Comparison of ENCODE assay signal across 9 mouse cellular contexts in the genomic region with DNA sequence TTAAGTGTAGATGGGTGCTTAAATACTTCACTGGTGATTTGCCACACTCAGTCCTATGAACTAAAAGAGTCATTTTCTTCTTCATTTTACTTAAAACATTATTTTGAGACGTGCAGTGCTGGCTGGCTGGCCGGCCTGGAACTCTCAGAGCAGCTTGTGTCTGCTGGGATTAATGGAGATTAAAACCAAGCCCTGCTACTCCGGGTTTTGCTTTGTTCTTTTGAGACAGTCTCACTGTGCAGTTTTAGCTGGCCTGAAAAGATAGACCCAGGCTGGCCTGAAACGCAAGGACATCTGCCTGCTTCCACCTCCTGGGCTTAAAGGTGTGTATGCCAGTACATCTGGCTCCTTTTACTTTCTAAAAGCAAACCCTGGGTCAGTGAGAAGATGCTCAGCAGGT. TPM values are rescaled to one million over a fixed set of nuclear protein-coding genes. Genes with fewer than 3 reads are reported as not detected.
DNase-seq lines count a peak whose midpoint lies in the region; ATAC-seq and TF ChIP-seq lines count a peak whose summit lies in the region.
"Had no signal": no experiment of that assay in that cellular context is flagged by ENCODE, and none has a peak within 500 bp of the region (broad histone marks: within the 10 kb centered on the region; RNA-seq: fewer than 3 reads in every experiment).

No protein-coding gene starts in this region.

- no peaks in the 10 kb centered on the region for H3K9me3 ChIP-seq in hindbrain, embryonic 12.5 days (replicated peaks)
- H3K9me3 ChIP-seq in midbrain, embryonic 14.5 days (ENCODE audit: control insufficient read depth, low read length), result no peaks in the 10 kb centered on the region

- H3K36me3 ChIP-seq in hindbrain, embryonic 12.5 days, result no peaks in the 10 kb centered on the region
- no peaks in the 10 kb centered on the region for H3K36me3 ChIP-seq in midbrain, embryonic 14.5 days (ENCODE audit: control insufficient read depth, insufficient read depth, low read length)

- peaks cover 18% of the 10 kb centered on the region for H3K4me1 ChIP-seq in hindbrain, embryonic 12.5 days
- H3K4me1 ChIP-seq in midbrain, embryonic 14.5 days (ENCODE audit: control insufficient read depth, insufficient read depth, low read length), result peaks cover 14% of the 10 kb centered on the region

- 29% methylated on average over 4 of the region's 4 CpGs for WGBS in hindbrain, embryonic 12.5 days
- 6% methylated on average over 4 of the region's 4 CpGs for WGBS in midbrain, embryonic 14.5 days

- no peak for TF ChIP-seq CTCF in brain, embryonic 14.5 days (IDR thresholded peaks at IDR 0.05; ENCODE audit: borderline replicate concordance, extremely low read depth, insufficient read depth, insufficient read length)

- H3K4me3 ChIP-seq in hindbrain, embryonic 12.5 days, result no peak overlapping the region
- peak overlapping the region; percentile 74 for H3K4me3 ChIP-seq in midbrain, embryonic 14.5 days (replicated peaks; ENCODE audit: low read depth, low read length)

- ATAC-seq in hindbrain, embryonic 12.5 days (ENCODE audit: low FRiP score), result no peak
- ATAC-seq in midbrain, embryonic 14.5 days (ENCODE audit: low FRiP score, low TSS enrichment), result no peak

- H3K9ac ChIP-seq in hindbrain, embryonic 12.5 days, result peak overlapping the region; percentile 8; the same call in 1 of the 2 replicates
- H3K9ac ChIP-seq in midbrain, embryonic 14.5 days (replicated peaks; ENCODE audit: low read length), result peak overlapping the region; percentile 98

- TF ChIP-seq POLR2A in brain, embryonic 14.5 days (IDR thresholded peaks at IDR 0.05; ENCODE audit: borderline replicate concordance, extremely low read depth, insufficient read depth, insufficient read length, poor library complexity, severe bottlenecking), result no peak

- H3K27me3 ChIP-seq in hindbrain, embryonic 12.5 days, result no peaks in the 10 kb centered on the region
- H3K27me3 ChIP-seq in midbrain, embryonic 14.5 days (ENCODE audit: control insufficient read depth, insufficient read depth, low read length), result no peaks in the 10 kb centered on the region

- H3K4me2 ChIP-seq in hindbrain, embryonic 12.5 days (replicated peaks), result peak overlapping the region; percentile 73
- H3K4me2 ChIP-seq in midbrain, embryonic 14.5 days (ENCODE audit: low read length), result peak overlapping the region; percentile 86

- H3K27ac ChIP-seq in hindbrain, embryonic 12.5 days, result peak overlapping the region; percentile 57; the same call in 1 of the 2 replicates
- peak overlapping the region; percentile 74 for H3K27ac ChIP-seq in midbrain, embryonic 14.5 days (replicated peaks; ENCODE audit: low read depth, low read length)

- DNase-seq in cerebellum, postnatal 10 days, result peak; percentile 30 to 53
- DNase-seq in cerebellum, adult 9-11 months, result no peak
- DNase-seq in brain, embryonic 14.5 days (ENCODE audit: low read depth), result peak; percentile 71
- peak; percentile 67 for DNase-seq in midbrain, embryonic 14.5 days
- DNase-seq in ovary, adult 18-20 months (ENCODE audit: low spot score), result no peak
- no peak for DNase-seq in natural killer cell, adult 2 months (ENCODE audit: low spot score in 2 of 2)
- no peak for DNase-seq in adrenal gland, adult 2 months
- DNase-seq: kidney, adult 8-10 months had no signal

RNA-seq across cellular contexts. Expression of a gene that starts 2.2 kb away (rescaled TPM):
- polyA plus RNA-seq in brain, embryonic 14.5 days (2012; rRNA removed), result 30.2 and 30.6 TPM in 2 replicates
- 8.7 and 9.1 TPM in 2 replicates for polyA plus RNA-seq in hindbrain, embryonic 12.5 days (2016; fragmentation: Nextera tagmentation; extraction: Ambion mirVana)
- polyA plus RNA-seq in midbrain, embryonic 14.5 days (2014; fragmentation: Nextera tagmentation; extraction: Ambion mirVana), result 9.1 and 9.7 TPM in 2 replicates
- total RNA-seq in adrenal gland, adult 2 months (2021), result 10 to 100 TPM in 1 of 2 experiments, 1 to 10 TPM in 1; 8.4 to 11.3 TPM
- polyA plus RNA-seq in adrenal gland, adult 2 months (2012; rRNA removed), result 6.8 and 8.6 TPM in 2 replicates

Comparison
In these comparisons a context has a peak if more than half of its experiments do, and no peak if none do; other contexts are left out.
1. DNase-seq: peak in cerebellum, postnatal 10 days (2 of 2), brain, embryonic 14.5 days (single experiment) and midbrain, embryonic 14.5 days (single experiment); none in cerebellum, adult 9-11 months (single experiment), ovary, adult 18-20 months (single experiment), natural killer cell, adult 2 months (0 of 2) and adrenal gland, adult 2 months (single experiment).